Mouse (Mus musculus) cerebellum, adult 2 months (tissue): ENCODE data around the gene Tinagl1. TPM values are rescaled to one million over a fixed set of nuclear protein-coding genes. Genes with fewer than 3 reads are reported as not detected.

Source experiments
- DNase-seq, 2 experiments: peaks; one replicate each; pipeline ENCODE4 v3.0.0; 2021
- H3K27ac ChIP-seq: fragments of 200-500 bp; 2 replicates; pipeline ENCODE4 v1.5.1; 2012; ENCODE audit warnings: low read length, control low read depth, inconsistent platforms; ENCODE audit not compliant: insufficient read depth
- H3K27me3 ChIP-seq: fragments of 200-500 bp; 2 replicates; pipeline ENCODE4 v1.6.1; 2012; ENCODE audit warnings: inconsistent platforms, mild to moderate bottlenecking, low read length, moderate library complexity; ENCODE audit not compliant: control insufficient read depth, insufficient read depth
- H3K4me1 ChIP-seq: fragments of 200-500 bp; 2 replicates; pipeline ENCODE4 v1.6.1; 2011; ENCODE audit warnings: low read length; ENCODE audit not compliant: control insufficient read depth, insufficient read depth
- H3K4me3 ChIP-seq: fragments of 200-500 bp; replicated peaks from 2 replicates; pipeline ENCODE3; 2011; ENCODE audit warnings: mild to moderate bottlenecking, low read depth, low read length, control low read depth; ENCODE audit not compliant: insufficient read depth
- CTCF ChIP-seq: fragments of 200-500 bp; IDR thresholded peaks from 2 replicates; pipeline ENCODE4 v1.5.1; 2011; ENCODE audit warnings: low read depth, mild to moderate bottlenecking, control low read depth, low read length, moderate library complexity, borderline replicate concordance; ENCODE audit not compliant: insufficient read depth
- POLR2A ChIP-seq: fragments of 200-500 bp; IDR thresholded peaks from 2 replicates; pipeline ENCODE4 v1.6.1; 2011; ENCODE audit warnings: low read length, control low read depth, borderline replicate concordance; ENCODE audit not compliant: insufficient read depth
- WGBS: fragments of 180-500 bp; shearing (Covaris S2); methylation state at CpG from one replicate; pipeline ENCODE4 v1.1.7; 2018; 5-methylcytosine and 5-hydroxymethylcytosine counted together
- polyA plus RNA-seq: library from polyadenylated mRNA; depleted of rRNA; stranded (reverse); fragments of >200 nt; gene quantifications from 2 replicates; pipeline ENCODE4 v1.2.3, GENCODE M21; 2012

Gene Tinagl1
- polyA plus RNA-seq, 1 experiment: 12.8 TPM

DNA sequence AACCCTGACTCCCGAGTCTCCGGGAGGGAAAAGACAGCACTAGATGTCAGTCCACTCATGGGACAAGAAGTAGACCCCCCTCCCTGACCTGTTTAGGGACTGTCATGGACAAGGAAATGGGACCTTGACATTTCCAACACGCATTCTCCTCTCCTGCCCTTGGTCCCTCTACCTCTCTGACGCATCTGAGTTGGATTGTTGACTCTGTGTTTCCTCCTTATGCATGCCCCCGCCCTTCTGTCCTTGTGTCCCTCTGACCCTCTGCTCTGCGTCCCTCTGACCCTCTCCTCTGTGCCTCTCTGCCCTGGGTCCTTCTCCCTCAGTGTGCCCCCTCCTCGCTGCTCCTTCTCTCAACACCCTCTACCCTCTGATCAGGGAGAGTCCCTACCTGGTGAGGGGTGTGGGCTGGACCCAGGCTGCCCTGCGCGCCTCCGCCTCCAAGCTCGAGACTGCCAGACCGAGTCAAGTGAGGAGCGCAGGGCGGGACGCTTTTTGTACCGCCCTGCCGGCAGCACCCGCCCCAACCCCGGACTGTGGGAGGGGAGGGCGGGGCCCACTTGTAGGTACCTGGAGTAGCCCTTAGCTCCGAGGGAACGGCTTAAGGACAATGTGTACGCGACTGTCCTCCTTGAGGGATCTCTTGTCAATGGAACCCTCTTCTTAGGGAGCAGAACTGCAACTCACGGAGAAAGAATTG is 439 bp downstream of the Tinagl1 start:
- 4% methylated on average over 25 of the region's 25 CpGs for WGBS
- Histone ChIP-seq H3K27ac (no peak overlapping the region), H3K27me3 (no peaks in the 10 kb centered on the region), H3K4me3 (peak overlapping the region; percentile 2), H3K4me1 (peaks cover 12% of the 10 kb centered on the region)
- DNase-seq: peak in 1 of 2 experiments; percentile 21
- TF ChIP-seq POLR2A: no peak
- TF ChIP-seq CTCF: no peak

DNA sequence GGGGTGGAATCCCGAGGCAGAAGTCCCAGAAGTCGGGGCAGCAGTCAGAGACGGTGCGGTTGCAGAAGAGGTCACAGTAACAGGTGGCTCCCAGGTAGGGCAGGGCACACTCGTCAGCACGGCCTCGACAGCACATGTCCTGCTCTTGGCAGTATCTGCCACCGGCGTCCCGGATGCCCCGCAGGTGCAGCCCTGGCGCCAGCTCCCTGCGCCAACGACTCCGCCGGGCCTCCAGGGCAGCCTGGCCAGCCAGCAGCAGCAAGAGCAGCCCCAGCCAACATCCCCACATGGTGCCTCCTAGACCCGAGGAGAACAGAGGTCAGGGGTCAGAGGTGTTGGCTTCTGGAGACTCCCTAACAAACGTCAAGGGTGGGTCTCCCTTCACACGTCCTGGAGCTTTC is 1.0 kb downstream of the Tinagl1 start:
- DNase-seq: peak; percentile 37 to 55
- Histone ChIP-seq H3K4me3 (no peak overlapping the region), H3K27ac (no peak overlapping the region), H3K4me1 (peaks cover 12% of the 10 kb centered on the region), H3K27me3 (no peaks in the 10 kb centered on the region)
- TF ChIP-seq CTCF (no peak), POLR2A (no peak)
- WGBS: 7% methylated on average over 19 of the region's 19 CpGs

GRCm38 (mm10) chr4:130173060-130173822 is 1.7 kb downstream of the Tinagl1 start:
- Histone ChIP-seq H3K4me1 (peaks cover 12% of the 10 kb centered on the region), H3K27me3 (no peaks in the 10 kb centered on the region), H3K4me3 (no peak overlapping the region), H3K27ac (no peak overlapping the region)
- DNase-seq: no peak
- WGBS: 69% methylated on average over 11 of the region's 11 CpGs
- no peak for TF ChIP-seq CTCF
- no peak for TF ChIP-seq POLR2A

DNA sequence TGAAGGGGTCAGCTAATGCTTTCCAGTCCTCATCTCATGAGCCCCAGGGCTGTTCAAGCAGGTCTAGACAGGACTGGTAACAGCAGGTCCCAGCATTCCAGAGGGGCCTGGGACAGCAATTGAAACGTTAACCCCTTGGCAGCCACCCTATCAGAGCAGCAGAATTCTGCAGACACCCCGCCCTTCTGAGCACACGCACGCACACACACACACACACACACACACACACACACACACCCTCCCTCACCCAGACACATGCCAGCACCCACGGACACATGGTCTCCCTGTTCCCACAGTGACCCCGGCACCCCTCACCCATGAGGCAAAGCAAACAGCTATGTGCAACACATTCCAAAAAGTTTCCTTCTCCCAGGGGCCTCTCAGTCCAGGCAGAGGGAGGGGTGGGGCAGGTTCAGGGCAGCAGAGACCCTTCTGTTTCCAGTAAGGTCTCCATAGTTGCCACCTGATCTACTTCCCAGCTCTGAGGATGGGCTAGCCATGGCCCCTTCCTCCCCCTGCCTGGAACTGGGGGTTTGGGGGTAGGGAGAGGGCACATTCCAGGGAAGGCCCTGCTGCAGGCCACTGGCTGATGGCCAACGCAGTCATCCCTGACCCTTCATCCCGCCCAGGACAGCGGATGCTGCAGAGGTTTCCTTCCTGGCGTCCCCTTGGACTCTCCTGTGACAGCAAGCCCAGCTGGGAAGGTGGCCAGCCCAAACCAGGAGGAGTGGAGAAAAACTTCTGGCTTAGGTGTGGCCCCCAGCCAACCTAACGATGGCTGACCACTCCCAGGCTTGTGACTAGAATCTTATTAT is 2.8 kb downstream of the Tinagl1 start:
- no peak for DNase-seq
- H3K27me3 ChIP-seq: no peaks in the 10 kb centered on the region
- no peak for TF ChIP-seq CTCF
- no peak for TF ChIP-seq POLR2A
- H3K4me3 ChIP-seq: no peak overlapping the region
- H3K27ac ChIP-seq: no peak overlapping the region
- peaks cover 16% of the 10 kb centered on the region for H3K4me1 ChIP-seq
- 65% methylated on average over 11 of the region's 11 CpGs for WGBS

- H3K27ac ChIP-seq: no peak overlapping the region
- WGBS: 85% methylated on average over 4 of the region's 4 CpGs
- peaks cover 16% of the 10 kb centered on the region for H3K4me1 ChIP-seq
- H3K27me3 ChIP-seq: no peaks in the 10 kb centered on the region
- no peak for DNase-seq
- no peak overlapping the region for H3K4me3 ChIP-seq
- no peak for TF ChIP-seq CTCF
- TF ChIP-seq POLR2A: no peak
These were observed 4.6 kb downstream of the Tinagl1 start for GRCm38 (mm10) chr4:130170362-130170761.

GRCm38 (mm10) chr4:130169411-130169971 is 5.4 kb downstream of the Tinagl1 start:
- no peak overlapping the region for H3K4me3 ChIP-seq
- no peak overlapping the region for H3K27ac ChIP-seq

DNA sequence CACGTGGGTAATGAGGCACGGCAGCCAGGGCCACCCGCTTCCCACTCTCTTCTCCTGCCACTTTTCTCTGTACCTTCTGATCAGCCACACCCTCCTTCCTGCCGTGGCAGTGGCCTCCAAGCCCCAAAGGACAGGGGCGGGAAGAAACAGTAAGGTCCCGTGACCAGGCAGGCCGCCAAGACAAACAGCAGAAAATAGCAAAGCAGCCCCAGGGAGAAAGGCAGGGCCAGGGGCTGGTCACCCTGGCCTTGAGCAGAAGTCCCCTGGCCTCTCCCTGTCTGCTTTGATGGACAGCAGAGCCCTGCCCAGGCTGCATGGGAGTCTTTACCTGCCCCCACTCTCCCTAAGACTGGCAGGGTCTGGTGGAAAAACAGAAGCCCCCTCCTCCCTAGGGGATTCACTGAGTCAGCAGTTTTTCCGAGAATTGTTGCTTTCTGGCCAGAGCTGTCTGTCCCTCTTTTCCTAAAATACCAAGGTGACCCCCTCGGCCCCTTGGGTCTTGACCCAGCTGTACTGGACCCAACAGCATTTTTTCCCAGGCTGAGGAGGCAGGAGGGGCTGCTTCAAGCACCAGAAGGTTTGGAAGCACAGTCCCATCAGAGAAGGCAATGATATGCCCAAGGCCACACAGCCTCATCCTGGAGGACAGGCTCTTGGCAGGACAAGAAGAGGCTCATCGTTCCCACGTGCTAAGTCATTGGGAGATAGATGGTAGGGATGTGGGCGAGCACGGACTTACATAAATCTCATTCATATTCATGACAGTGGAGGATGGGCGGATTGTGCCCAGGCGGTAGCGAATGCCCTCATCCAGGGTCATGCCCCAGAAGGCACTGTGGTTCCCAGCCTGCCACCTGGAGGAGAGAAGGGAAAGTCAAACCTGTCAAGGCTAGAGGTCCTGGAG is 6.4 kb downstream of the Tinagl1 start:
- TF ChIP-seq POLR2A (no peak), CTCF (no peak)
- no peak overlapping the region for H3K4me3 ChIP-seq
- 0 out of 2 replicates have a peak, but pooled peaks cover 4% of the 10 kb centered on the region for H3K4me1 ChIP-seq
- peak in 1 of 2 experiments; percentile 17 for DNase-seq
- 29% methylated on average over 16 of the region's 16 CpGs for WGBS
- no peaks in the 10 kb centered on the region for H3K27me3 ChIP-seq
- no peak overlapping the region for H3K27ac ChIP-seq

More at GRCm38 (mm10) chr4:130169411-130169971, 5.4 kb downstream of the Tinagl1 start:
- Histone ChIP-seq H3K27me3 (no peaks in the 10 kb centered on the region), H3K4me1 (peaks cover 12% of the 10 kb centered on the region)
- 88% methylated on average over 16 of the region's 16 CpGs for WGBS
- no peak for TF ChIP-seq POLR2A
- no peak for TF ChIP-seq CTCF
- no peak for DNase-seq
